Mouse (Mus musculus): ENCODE measurements around the gene Ctnnd2. TPM values are rescaled to one million over a fixed set of nuclear protein-coding genes. Genes with fewer than 3 reads are reported as not detected.

The Ctnnd2 gene
- polyA plus RNA-seq, 1 experiment = 4.6 TPM

DNA sequence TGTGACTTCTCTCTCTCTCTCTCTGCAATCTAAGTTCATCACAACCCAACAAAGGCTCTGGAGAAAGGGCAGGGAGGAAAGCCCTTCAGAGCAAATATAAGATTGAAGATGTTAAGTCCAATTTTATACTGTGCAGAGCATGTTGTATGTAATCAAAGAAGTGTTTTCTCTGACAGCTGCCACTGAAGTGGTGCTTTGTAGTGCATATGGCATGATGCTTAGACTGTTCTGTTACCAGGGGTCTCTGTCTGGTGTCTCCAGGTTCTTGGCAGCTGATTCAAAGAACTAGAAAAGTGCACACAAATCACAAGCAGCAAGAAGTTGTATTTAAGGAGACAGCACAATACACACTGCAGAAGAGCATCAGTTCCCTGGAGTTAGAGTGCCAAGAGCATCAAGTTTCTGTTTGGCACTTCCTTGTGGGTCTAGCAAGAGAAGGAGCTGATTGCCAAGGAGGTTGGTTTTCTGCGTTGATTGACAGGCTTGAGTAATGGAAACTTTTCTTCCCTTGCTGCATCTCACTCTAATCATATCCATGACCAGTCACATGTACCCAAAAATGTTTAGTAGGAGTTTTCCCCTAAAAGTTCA, 590.4 kb downstream of the Ctnnd2 start:
- H3K4me3 ChIP-seq (ENCODE audit: control insufficient read depth, insufficient read depth, low read length) = no peak overlapping the region
- no peak for TF ChIP-seq POLR2A (IDR thresholded peaks at IDR 0.05; ENCODE audit: control insufficient read depth, extremely low read depth, insufficient read depth, low read length, poor library complexity)
- TF ChIP-seq CTCF (IDR thresholded peaks at IDR 0.05; ENCODE audit: borderline replicate concordance, control insufficient read depth, extremely low read depth, insufficient read depth, low read length, poor library complexity) = no peak
- H3K36me3 ChIP-seq (ENCODE audit: control insufficient read depth, insufficient read depth, low read length) = no peaks in the 10 kb centered on the region
- H3K27me3 ChIP-seq (ENCODE audit: control insufficient read depth, insufficient read depth, low read length) = no peaks in the 10 kb centered on the region
- H3K27ac ChIP-seq (ENCODE audit: control insufficient read depth, insufficient read depth, low read length) = no peak overlapping the region
- no peaks in the 10 kb centered on the region for H3K4me1 ChIP-seq (replicated peaks; ENCODE audit: control insufficient read depth, insufficient read depth, low read length)
- DNase-seq = no peak
- WGBS = 87% methylated on average over 1 of the region's 1 CpGs

DNA sequence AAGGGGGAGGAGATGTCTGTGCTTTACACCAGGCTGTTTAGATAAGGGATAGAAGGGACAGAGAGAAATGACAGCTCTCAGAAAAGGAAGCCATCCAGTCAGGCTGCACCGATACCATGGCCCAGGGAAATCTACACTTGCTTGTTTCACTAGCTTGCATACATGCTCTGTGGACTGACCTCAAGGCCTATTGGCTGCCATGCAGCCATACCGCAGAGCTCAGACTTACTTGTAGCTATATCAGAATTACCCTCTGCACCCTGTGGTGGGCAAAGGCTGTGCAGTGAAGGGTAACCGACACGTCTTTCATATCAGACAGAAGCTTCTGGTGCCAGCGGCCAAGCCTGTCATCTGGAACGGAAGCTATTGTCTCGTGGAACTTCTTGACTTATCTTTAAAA, 604.5 kb downstream of the Ctnnd2 start:
- Histone ChIP-seq H3K4me1 (replicated peaks; ENCODE audit: control insufficient read depth, insufficient read depth, low read length) (no peaks in the 10 kb centered on the region), H3K27ac (ENCODE audit: control insufficient read depth, insufficient read depth, low read length) (no peak overlapping the region), H3K4me3 (ENCODE audit: control insufficient read depth, insufficient read depth, low read length) (no peak overlapping the region), H3K36me3 (ENCODE audit: control insufficient read depth, insufficient read depth, low read length) (no peaks in the 10 kb centered on the region), H3K27me3 (ENCODE audit: control insufficient read depth, insufficient read depth, low read length) (no peaks in the 10 kb centered on the region)
- DNase-seq = no peak
- no peak for TF ChIP-seq POLR2A (IDR thresholded peaks at IDR 0.05; ENCODE audit: control insufficient read depth, extremely low read depth, insufficient read depth, low read length, poor library complexity)
- TF ChIP-seq CTCF (IDR thresholded peaks at IDR 0.05; ENCODE audit: borderline replicate concordance, control insufficient read depth, extremely low read depth, insufficient read depth, low read length, poor library complexity) = no peak
- 96% methylated on average over 7 of the region's 7 CpGs for WGBS

DNA sequence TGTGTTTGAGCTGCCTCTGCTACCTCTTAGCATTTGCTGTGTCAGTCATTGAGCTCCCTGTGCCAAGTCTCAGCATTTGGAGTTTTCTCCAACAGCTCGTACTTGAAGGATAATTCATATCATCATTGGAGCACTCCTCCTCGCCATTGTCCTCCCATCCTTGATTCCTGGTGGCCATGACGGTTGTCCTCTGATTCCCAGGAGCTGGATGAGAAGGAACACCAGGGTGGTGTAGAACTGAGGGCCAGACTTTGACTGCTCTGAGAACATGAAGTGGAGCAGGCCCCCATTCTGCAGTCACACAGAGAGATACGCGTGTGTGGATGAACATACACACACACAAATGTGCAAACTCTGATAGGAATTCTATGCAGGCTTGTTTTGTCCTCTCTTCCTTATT, 605.4 kb downstream of the Ctnnd2 start:
- Histone ChIP-seq H3K27me3 (ENCODE audit: control insufficient read depth, insufficient read depth, low read length) (no peaks in the 10 kb centered on the region), H3K4me1 (replicated peaks; ENCODE audit: control insufficient read depth, insufficient read depth, low read length) (no peaks in the 10 kb centered on the region), H3K36me3 (ENCODE audit: control insufficient read depth, insufficient read depth, low read length) (no peaks in the 10 kb centered on the region), H3K27ac (ENCODE audit: control insufficient read depth, insufficient read depth, low read length) (no peak overlapping the region), H3K4me3 (ENCODE audit: control insufficient read depth, insufficient read depth, low read length) (no peak overlapping the region)
- 95% methylated on average over 5 of the region's 5 CpGs for WGBS
- no peak for TF ChIP-seq POLR2A (IDR thresholded peaks at IDR 0.05; ENCODE audit: control insufficient read depth, extremely low read depth, insufficient read depth, low read length, poor library complexity)
- no peak for TF ChIP-seq CTCF (IDR thresholded peaks at IDR 0.05; ENCODE audit: borderline replicate concordance, control insufficient read depth, extremely low read depth, insufficient read depth, low read length, poor library complexity)
- no peak for DNase-seq

DNA sequence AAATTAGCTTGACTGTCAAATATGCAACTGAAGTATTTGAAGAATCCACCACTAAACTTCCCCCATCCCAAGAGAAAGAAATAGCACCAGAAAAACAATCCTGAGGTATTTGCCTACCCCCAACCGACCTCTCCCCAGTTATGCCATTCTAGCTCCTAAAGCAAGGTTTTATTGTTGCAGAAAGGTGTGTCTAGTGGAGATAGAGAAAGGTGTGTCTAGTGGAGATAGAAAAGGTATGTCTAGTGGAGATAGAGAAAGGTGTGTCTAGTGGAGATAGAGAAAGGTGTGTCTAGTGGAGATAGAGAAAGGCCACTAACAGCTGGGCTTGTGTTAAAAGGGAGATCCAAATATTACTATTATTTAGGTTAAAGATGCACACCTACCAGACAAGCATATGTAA, 607.5 kb downstream of the Ctnnd2 start:
- Histone ChIP-seq H3K27me3 (ENCODE audit: control insufficient read depth, insufficient read depth, low read length) (no peaks in the 10 kb centered on the region), H3K36me3 (ENCODE audit: control insufficient read depth, insufficient read depth, low read length) (no peaks in the 10 kb centered on the region), H3K4me1 (replicated peaks; ENCODE audit: control insufficient read depth, insufficient read depth, low read length) (no peaks in the 10 kb centered on the region), H3K4me3 (ENCODE audit: control insufficient read depth, insufficient read depth, low read length) (no peak overlapping the region), H3K27ac (ENCODE audit: control insufficient read depth, insufficient read depth, low read length) (no peak overlapping the region)
- 90% methylated on average over 1 of the region's 1 CpGs for WGBS
- no peak for DNase-seq
- TF ChIP-seq POLR2A (IDR thresholded peaks at IDR 0.05; ENCODE audit: control insufficient read depth, extremely low read depth, insufficient read depth, low read length, poor library complexity) (no peak), CTCF (IDR thresholded peaks at IDR 0.05; ENCODE audit: borderline replicate concordance, control insufficient read depth, extremely low read depth, insufficient read depth, low read length, poor library complexity) (no peak)

DNA sequence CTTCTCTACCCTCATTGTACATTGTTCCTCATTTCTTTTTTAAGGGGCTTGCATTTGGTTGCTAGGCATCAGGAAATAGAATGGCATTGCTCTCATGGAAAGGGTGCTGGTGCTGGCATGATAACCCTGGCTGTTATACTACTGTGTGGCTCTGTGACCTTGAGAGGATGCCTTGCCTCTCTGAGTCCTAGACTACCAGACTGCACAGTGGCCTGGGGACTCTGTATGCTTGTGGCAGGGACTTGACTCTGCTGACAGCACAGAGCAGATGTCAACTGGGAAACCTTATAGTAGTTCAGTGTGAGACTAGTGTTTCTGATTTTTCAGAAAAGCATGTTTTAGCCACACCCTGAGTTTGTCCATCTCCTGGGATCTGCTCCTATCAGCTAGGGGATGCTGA, 608.6 kb downstream of the Ctnnd2 start:
- TF ChIP-seq POLR2A (IDR thresholded peaks at IDR 0.05; ENCODE audit: control insufficient read depth, extremely low read depth, insufficient read depth, low read length, poor library complexity) (no peak), CTCF (IDR thresholded peaks at IDR 0.05; ENCODE audit: borderline replicate concordance, control insufficient read depth, extremely low read depth, insufficient read depth, low read length, poor library complexity) (no peak)
- no peaks in the 10 kb centered on the region for H3K4me1 ChIP-seq (replicated peaks; ENCODE audit: control insufficient read depth, insufficient read depth, low read length)
- no peak for DNase-seq

DNA sequence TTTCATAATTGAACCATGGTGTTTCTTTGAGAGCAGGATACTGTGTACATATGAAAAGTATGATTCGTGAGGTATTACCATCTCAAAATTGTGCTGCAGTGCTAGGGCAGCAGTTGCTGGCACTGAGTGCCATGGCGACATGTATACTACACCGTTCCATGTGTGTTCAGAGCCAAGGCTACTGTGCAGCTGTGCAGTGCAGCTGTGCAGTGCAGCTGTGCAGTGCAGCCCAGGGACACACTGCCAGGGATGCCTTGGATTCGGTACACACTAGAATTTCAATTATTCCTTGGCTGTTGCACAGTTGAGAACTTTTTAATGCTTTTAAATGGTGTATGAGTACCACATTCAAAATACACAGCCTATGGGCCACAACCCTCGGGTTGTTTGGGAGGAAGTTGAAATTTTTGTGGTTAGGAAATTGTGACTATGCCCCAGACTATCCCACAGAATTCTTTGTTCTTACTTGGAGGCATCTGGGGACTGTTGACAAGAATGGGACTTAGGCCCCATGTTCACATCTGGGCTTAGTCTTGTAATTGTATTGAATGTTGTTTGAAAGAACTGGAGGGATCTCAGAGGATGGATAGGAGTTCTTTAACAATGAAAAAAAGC, 613.4 kb downstream of the Ctnnd2 start:
- no peak for TF ChIP-seq POLR2A (IDR thresholded peaks at IDR 0.05; ENCODE audit: control insufficient read depth, extremely low read depth, insufficient read depth, low read length, poor library complexity)
- TF ChIP-seq CTCF (IDR thresholded peaks at IDR 0.05; ENCODE audit: borderline replicate concordance, control insufficient read depth, extremely low read depth, insufficient read depth, low read length, poor library complexity) = no peak
- H3K27ac ChIP-seq (ENCODE audit: control insufficient read depth, insufficient read depth, low read length) = no peak overlapping the region
- H3K4me1 ChIP-seq (replicated peaks; ENCODE audit: control insufficient read depth, insufficient read depth, low read length) = no peaks in the 10 kb centered on the region
- WGBS = 72% methylated on average over 5 of the region's 5 CpGs
- DNase-seq = no peak
- no peaks in the 10 kb centered on the region for H3K27me3 ChIP-seq (ENCODE audit: control insufficient read depth, insufficient read depth, low read length)
- no peak overlapping the region for H3K4me3 ChIP-seq (ENCODE audit: control insufficient read depth, insufficient read depth, low read length)
- H3K36me3 ChIP-seq (ENCODE audit: control insufficient read depth, insufficient read depth, low read length) = no peaks in the 10 kb centered on the region

More for the DNA sequence above, 608.6 kb downstream of the Ctnnd2 start:
- H3K4me3 ChIP-seq (ENCODE audit: control insufficient read depth, insufficient read depth, low read length) = no peak overlapping the region
- no peak overlapping the region for H3K27ac ChIP-seq (ENCODE audit: control insufficient read depth, insufficient read depth, low read length)
- no peaks in the 10 kb centered on the region for H3K27me3 ChIP-seq (ENCODE audit: control insufficient read depth, insufficient read depth, low read length)
- H3K36me3 ChIP-seq (ENCODE audit: control insufficient read depth, insufficient read depth, low read length) = no peaks in the 10 kb centered on the region
